Mouse (Mus musculus) neural tube, embryonic 10.5 days (tissue): ENCODE data around the gene Adgra3.

Source experiments
- DNase-seq: peaks from one replicate; pipeline ENCODE4 v3.0.0-alpha.2; 2017; ENCODE audit warnings: low spot score; ENCODE audit errors: extremely low spot score

Gene Adgra3

GRCm38 (mm10) chr5:50058421-50059286 lies at the start of gene Adgra3:
TSS of gene Adgra3 (minus strand) at chr5:50059006.
- peak; percentile 87 for DNase-seq

- no peak for DNase-seq
Measured at GRCm38 (mm10) chr5:50083441-50083840, 24.6 kb upstream of the Adgra3 start.

GRCm38 (mm10) chr5:50074245-50074644 lies 15.4 kb upstream of the Adgra3 start:
- DNase-seq, result no peak

GRCm38 (mm10) chr5:50064236-50064635 lies 5.4 kb upstream of the Adgra3 start:
- no peak for DNase-seq

GRCm38 (mm10) chr5:50059586-50059985 lies 780 bp upstream of the Adgra3 start:
- no peak for DNase-seq

- DNase-seq, result peak; percentile 44
Measured at GRCm38 (mm10) chr5:50057612-50058420, 990 bp downstream of the Adgra3 start.

GRCm38 (mm10) chr5:50052456-50052855 lies 6.3 kb downstream of the Adgra3 start:
- DNase-seq, result no peak

- no peak for DNase-seq
Measured at GRCm38 (mm10) chr5:50050668-50051425, 8.0 kb downstream of the Adgra3 start.

GRCm38 (mm10) chr5:50050037-50050436 lies 8.8 kb downstream of the Adgra3 start:
- no peak for DNase-seq

- DNase-seq, result no peak
Measured at GRCm38 (mm10) chr5:50049506-50049905, 9.3 kb downstream of the Adgra3 start.

GRCm38 (mm10) chr5:50048960-50049359 lies 9.8 kb downstream of the Adgra3 start:
- DNase-seq, result no peak

GRCm38 (mm10) chr5:50048271-50048851 lies 10.4 kb downstream of the Adgra3 start:
- no peak for DNase-seq

GRCm38 (mm10) chr5:50045180-50045579 lies 13.6 kb downstream of the Adgra3 start:
- no peak for DNase-seq

- no peak for DNase-seq
Measured at GRCm38 (mm10) chr5:50043677-50044076, 15.1 kb downstream of the Adgra3 start.

- DNase-seq, result no peak
Measured at GRCm38 (mm10) chr5:50042274-50042943, 16.4 kb downstream of the Adgra3 start.

GRCm38 (mm10) chr5:50039521-50039920 lies 19.3 kb downstream of the Adgra3 start:
- no peak for DNase-seq

GRCm38 (mm10) chr5:50037666-50038065 lies 21.1 kb downstream of the Adgra3 start:
- DNase-seq, result no peak

- DNase-seq, result no peak
Measured at GRCm38 (mm10) chr5:50034900-50035514, 23.8 kb downstream of the Adgra3 start.

GRCm38 (mm10) chr5:50034231-50034630 lies 24.6 kb downstream of the Adgra3 start:
- DNase-seq, result no peak

GRCm38 (mm10) chr5:50033660-50034059 lies 25.1 kb downstream of the Adgra3 start:
- DNase-seq, result no peak
